Mouse (Mus musculus) liver, embryonic 12.5 days (tissue): Measurements from ENCODE around the gene Wdr66. TPM values are rescaled to one million over a fixed set of nuclear protein-coding genes. Genes with fewer than 3 reads are reported as not detected.

Source experiments
- ATAC-seq: fragments of 200-750 bp; cut with Nextera tagmentation; 2 replicates; pipeline ENCODE4 v1.8.0; 2017; ENCODE audit warnings: moderate number of reproducible peaks, mild to moderate bottlenecking, moderate library complexity
- H3K27ac ChIP-seq: fragments of 300-500 bp; sonication (generic); 2 replicates; pipeline ENCODE4 v1.5.1; 2016; ENCODE audit warnings: mild to moderate bottlenecking
- H3K27me3 ChIP-seq: fragments of 300-500 bp; sonication (generic); replicated peaks from 2 replicates; pipeline ENCODE4 v1.6.1; 2016; ENCODE audit warnings: mild to moderate bottlenecking, moderate library complexity
- H3K36me3 ChIP-seq: fragments of 300-500 bp; sonication (generic); 2 replicates; pipeline ENCODE4 v1.6.1; 2016; ENCODE audit warnings: mild to moderate bottlenecking, moderate library complexity
- H3K4me1 ChIP-seq: fragments of 300-500 bp; sonication (generic); 2 replicates; pipeline ENCODE4 v1.6.1; 2016
- H3K4me2 ChIP-seq: fragments of 300-500 bp; sonication (generic); 2 replicates; pipeline ENCODE4 v1.6.1; 2016; ENCODE audit warnings: mild to moderate bottlenecking, moderate library complexity
- H3K4me3 ChIP-seq: fragments of 300-500 bp; sonication (generic); 2 replicates; pipeline ENCODE4 v1.5.1; 2016; ENCODE audit warnings: mild to moderate bottlenecking, moderate library complexity
- H3K9ac ChIP-seq: fragments of 300-500 bp; sonication (generic); 2 replicates; pipeline ENCODE4 v1.6.1; 2016; ENCODE audit warnings: mild to moderate bottlenecking, moderate library complexity
- H3K9me3 ChIP-seq: fragments of 300-500 bp; sonication (generic); replicated peaks from 2 replicates; pipeline ENCODE4 v1.6.1; 2016; ENCODE audit warnings: mild to moderate bottlenecking, moderate library complexity
- WGBS: fragments of 180-500 bp; shearing (Covaris S2); methylation state at CpG from one replicate; pipeline ENCODE4 v1.1.7; 2016; ENCODE audit not compliant: insufficient replicate concordance; 5-methylcytosine and 5-hydroxymethylcytosine counted together
- polyA plus RNA-seq: library from polyadenylated mRNA; unstranded; fragments of >200 nt; fragmentation: Nextera tagmentation; extraction: Ambion mirVana; gene quantifications from 2 replicates; pipeline ENCODE4 v1.2.1, GENCODE M21; 2016

Gene Wdr66
- polyA plus RNA-seq, 1 experiment from 2014 or later, result 0.29 TPM

GRCm38 (mm10) chr5:123300496-123301034 lies 48.7 kb downstream of the Wdr66 start:
- no peaks in the 10 kb centered on the region for H3K4me1 ChIP-seq
- no peak overlapping the region for H3K4me3 ChIP-seq
- no peaks in the 10 kb centered on the region for H3K9me3 ChIP-seq
- WGBS, result 64% methylated on average over 8 of the region's 8 CpGs
- H3K36me3 ChIP-seq, result no peaks in the 10 kb centered on the region
- H3K9ac ChIP-seq, result no peak overlapping the region
- no peak for ATAC-seq
- no peak overlapping the region for H3K4me2 ChIP-seq
- H3K27me3 ChIP-seq, result peaks cover 18% of the 10 kb centered on the region
- no peak overlapping the region for H3K27ac ChIP-seq

GRCm38 (mm10) chr5:123301780-123302521 lies 50.0 kb downstream of the Wdr66 start:
- Histone ChIP-seq H3K27me3 (peaks cover 6% of the 10 kb centered on the region; the same call in 1 of the 2 replicates), H3K4me3 (no peak overlapping the region), H3K9me3 (no peaks in the 10 kb centered on the region), H3K36me3 (no peaks in the 10 kb centered on the region), H3K27ac (no peak overlapping the region), H3K4me2 (no peak overlapping the region), H3K4me1 (no peaks in the 10 kb centered on the region), H3K9ac (no peak overlapping the region)
- ATAC-seq, result no peak
- 78% methylated on average over 20 of the region's 20 CpGs for WGBS

- Histone ChIP-seq H3K4me1 (no peaks in the 10 kb centered on the region), H3K9me3 (no peaks in the 10 kb centered on the region), H3K27ac (no peak overlapping the region), H3K27me3 (no peaks in the 10 kb centered on the region), H3K9ac (no peak overlapping the region), H3K36me3 (no peaks in the 10 kb centered on the region), H3K4me2 (no peak overlapping the region), H3K4me3 (no peak overlapping the region)
- 77% methylated on average over 18 of the region's 18 CpGs for WGBS
- ATAC-seq, result no peak
Observed at GRCm38 (mm10) chr5:123307630-123308282, 55.9 kb downstream of the Wdr66 start.

GRCm38 (mm10) chr5:123309816-123310215 lies 57.9 kb downstream of the Wdr66 start:
- H3K9me3 ChIP-seq, result no peaks in the 10 kb centered on the region
- no peak overlapping the region for H3K4me3 ChIP-seq
- H3K36me3 ChIP-seq, result no peaks in the 10 kb centered on the region
- no peaks in the 10 kb centered on the region for H3K27me3 ChIP-seq
- no peak overlapping the region for H3K9ac ChIP-seq
- no peaks in the 10 kb centered on the region for H3K4me1 ChIP-seq
- no peak overlapping the region for H3K27ac ChIP-seq
- WGBS, result 51% methylated on average over 10 of the region's 10 CpGs
- no peak overlapping the region for H3K4me2 ChIP-seq
- no peak for ATAC-seq

GRCm38 (mm10) chr5:123310221-123310620 lies 58.3 kb downstream of the Wdr66 start:
- H3K36me3 ChIP-seq, result no peaks in the 10 kb centered on the region
- no peaks in the 10 kb centered on the region for H3K9me3 ChIP-seq
- no peaks in the 10 kb centered on the region for H3K4me1 ChIP-seq
- no peak for ATAC-seq
- H3K27ac ChIP-seq, result no peak overlapping the region
- H3K9ac ChIP-seq, result no peak overlapping the region
- no peaks in the 10 kb centered on the region for H3K27me3 ChIP-seq
- H3K4me2 ChIP-seq, result no peak overlapping the region
- WGBS, result 60% methylated on average over 7 of the region's 7 CpGs
- no peak overlapping the region for H3K4me3 ChIP-seq

- H3K27ac ChIP-seq, result no peak overlapping the region
- 60% methylated on average over 12 of the region's 12 CpGs for WGBS
- H3K36me3 ChIP-seq, result no peaks in the 10 kb centered on the region
- H3K27me3 ChIP-seq, result no peaks in the 10 kb centered on the region
- no peak overlapping the region for H3K4me2 ChIP-seq
- no peak overlapping the region for H3K4me3 ChIP-seq
- no peak overlapping the region for H3K9ac ChIP-seq
- H3K9me3 ChIP-seq, result no peaks in the 10 kb centered on the region
- H3K4me1 ChIP-seq, result peaks cover 4% of the 10 kb centered on the region
- ATAC-seq, result no peak
Observed at GRCm38 (mm10) chr5:123313058-123313630, 61.2 kb downstream of the Wdr66 start.

- Histone ChIP-seq H3K9ac (no peak overlapping the region), H3K9me3 (no peaks in the 10 kb centered on the region), H3K27me3 (no peaks in the 10 kb centered on the region), H3K36me3 (no peaks in the 10 kb centered on the region), H3K4me2 (no peak overlapping the region), H3K4me1 (peaks cover 11% of the 10 kb centered on the region), H3K4me3 (no peak overlapping the region), H3K27ac (no peak overlapping the region)
- WGBS, result 55% methylated on average over 11 of the region's 11 CpGs
- no peak for ATAC-seq
Observed at GRCm38 (mm10) chr5:123313851-123314380, 62.0 kb downstream of the Wdr66 start.

- no peak for ATAC-seq
- no peak overlapping the region for H3K27ac ChIP-seq
- H3K27me3 ChIP-seq, result no peaks in the 10 kb centered on the region
- no peaks in the 10 kb centered on the region for H3K36me3 ChIP-seq
- H3K4me1 ChIP-seq, result peaks cover 13% of the 10 kb centered on the region
- H3K9me3 ChIP-seq, result no peaks in the 10 kb centered on the region
- H3K9ac ChIP-seq, result no peak overlapping the region
- H3K4me2 ChIP-seq, result no peak overlapping the region
- no peak overlapping the region for H3K4me3 ChIP-seq
- WGBS, result 63% methylated on average over 10 of the region's 10 CpGs
Observed at GRCm38 (mm10) chr5:123315219-123315866, 63.4 kb downstream of the Wdr66 start.

- peak overlapping the region; percentile 40; the same call in 1 of the 2 replicates for H3K9ac ChIP-seq
- H3K9me3 ChIP-seq, result no peaks in the 10 kb centered on the region
- ATAC-seq, result no peak
- H3K36me3 ChIP-seq, result no peaks in the 10 kb centered on the region
- H3K4me3 ChIP-seq, result peak overlapping the region; percentile 45
- no peaks in the 10 kb centered on the region for H3K27me3 ChIP-seq
- H3K4me1 ChIP-seq, result peaks cover 15% of the 10 kb centered on the region
- peak overlapping the region; percentile 64 for H3K4me2 ChIP-seq
- H3K27ac ChIP-seq, result no peak overlapping the region
- WGBS, result 23% methylated on average over 6 of the region's 6 CpGs
Observed at GRCm38 (mm10) chr5:123317992-123318391, 66.1 kb downstream of the Wdr66 start.

GRCm38 (mm10) chr5:123320136-123320535 lies 68.2 kb downstream of the Wdr66 start:
- no peak overlapping the region for H3K27ac ChIP-seq
- no peaks in the 10 kb centered on the region for H3K36me3 ChIP-seq
- H3K4me2 ChIP-seq, result no peak overlapping the region
- no peak overlapping the region for H3K4me3 ChIP-seq
- H3K9ac ChIP-seq, result no peak overlapping the region
- H3K4me1 ChIP-seq, result peaks cover 15% of the 10 kb centered on the region
- 88% methylated on average over 3 of the region's 3 CpGs for WGBS
- H3K9me3 ChIP-seq, result no peaks in the 10 kb centered on the region
- H3K27me3 ChIP-seq, result no peaks in the 10 kb centered on the region
- ATAC-seq, result no peak

- Histone ChIP-seq H3K36me3 (no peaks in the 10 kb centered on the region), H3K4me2 (no peak overlapping the region), H3K4me3 (no peak overlapping the region), H3K9ac (no peak overlapping the region), H3K27me3 (peaks cover 7% of the 10 kb centered on the region; the same call in 1 of the 2 replicates), H3K4me1 (0 out of 2 replicates have a peak, but pooled peaks cover 3% of the 10 kb centered on the region), H3K27ac (no peak overlapping the region), H3K9me3 (no peaks in the 10 kb centered on the region)
- ATAC-seq, result no peak
- WGBS, result 69% methylated on average over 15 of the region's 15 CpGs
Observed at GRCm38 (mm10) chr5:123324242-123324641, 72.3 kb downstream of the Wdr66 start.
